Mouse (Mus musculus): ENCODE results near the gene Olfr1104.

DNA sequence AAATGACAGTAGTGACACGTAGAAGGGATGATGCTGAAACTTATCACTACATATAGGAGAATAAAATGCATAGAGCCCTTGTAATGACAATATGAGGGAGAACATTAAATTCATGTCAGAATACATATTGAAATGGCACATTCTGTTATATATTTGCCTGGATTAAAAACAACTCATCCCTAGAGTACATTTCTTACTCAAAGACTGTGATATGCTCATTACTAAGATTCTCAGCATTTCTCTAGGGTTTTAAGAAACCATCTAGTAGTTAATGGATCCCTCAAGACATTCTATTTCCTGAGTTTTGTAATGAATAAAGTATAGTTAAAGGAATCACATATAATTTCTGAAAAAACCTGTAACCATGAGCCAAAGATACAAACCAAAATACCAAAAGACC lies 25.3 kb upstream of the Olfr1104 start, which contains the start of gene Olfr1106:
- no peak for TF ChIP-seq CTCF (IDR thresholded peaks at IDR 0.05; ENCODE audit: borderline replicate concordance, insufficient read depth, low read length)
- TF ChIP-seq POLR2A (IDR thresholded peaks at IDR 0.05; ENCODE audit: low read depth, low read length), result no peak

Data from embryonic fibroblast, embryonic 13.5 days (primary cell).